ENCODE assay signal across 20 mouse cellular contexts in genomic region chr6:29859344-29859743, GRCm38 (mm10). TPM values are rescaled to one million over a fixed set of nuclear protein-coding genes. Genes with fewer than 3 reads are reported as not detected.
DNase-seq lines count a peak whose midpoint lies in the region; ATAC-seq lines count a peak whose summit lies in the region.
"Had no signal": no experiment of that assay in that cellular context is flagged by ENCODE, and none has a peak within 500 bp of the region (broad histone marks: within the 10 kb centered on the region; RNA-seq: fewer than 3 reads in every experiment).

No protein-coding gene starts in this region.

- H3K4me3 ChIP-seq in heart, embryonic 11.5 days (ENCODE audit: low read depth, low read length) = no peak overlapping the region
- no peak overlapping the region for H3K4me3 ChIP-seq in kidney, embryonic 16.5 days (ENCODE audit: low read length)
- H3K4me3 ChIP-seq in limb, embryonic 13.5 days = no peak overlapping the region
- H3K4me3 ChIP-seq: forebrain, embryonic 15.5 days; midbrain, embryonic 12.5 days; neural tube, embryonic 13.5 days had no signal

- intact Hi-C loops in heart, postnatal 36 days (cut with DNase I) = no loop called here

- 73% methylated on average over 4 of the region's 4 CpGs for WGBS in heart, embryonic 11.5 days (ENCODE audit: insufficient replicate concordance)
- 57% methylated on average over 4 of the region's 4 CpGs for WGBS in kidney, embryonic 16.5 days
- 31% methylated on average over 4 of the region's 4 CpGs for WGBS in limb, embryonic 13.5 days

- no peaks in the 10 kb centered on the region for H3K27me3 ChIP-seq in heart, embryonic 11.5 days (ENCODE audit: control insufficient read depth, insufficient read depth, low read length)
- no peaks in the 10 kb centered on the region for H3K27me3 ChIP-seq in kidney, embryonic 16.5 days (ENCODE audit: insufficient read depth, low read length)
- no peaks in the 10 kb centered on the region for H3K27me3 ChIP-seq in limb, embryonic 13.5 days
- H3K27me3 ChIP-seq: forebrain, embryonic 15.5 days; midbrain, embryonic 12.5 days; neural tube, embryonic 13.5 days had no signal

- no peaks in the 10 kb centered on the region for H3K9me3 ChIP-seq in heart, embryonic 11.5 days (replicated peaks; ENCODE audit: control insufficient read depth, low read length)
- no peaks in the 10 kb centered on the region for H3K9me3 ChIP-seq in kidney, embryonic 16.5 days (ENCODE audit: low read length)
- no peaks in the 10 kb centered on the region for H3K9me3 ChIP-seq in limb, embryonic 13.5 days
- H3K9me3 ChIP-seq: forebrain, embryonic 15.5 days; midbrain, embryonic 12.5 days had no signal

- DNase-seq in heart, postnatal 36 days = no peak
- DNase-seq in forelimb bud, embryonic 11.5 days (ENCODE audit: low read depth, low spot score) = peak; percentile 33
- no peak for DNase-seq in yolk sac, embryonic 10.5 days (ENCODE audit: low spot score)
- DNase-seq in layer of hippocampus, postnatal 25 days (ENCODE audit: extremely low spot score in 1 of 2, low spot score in 1 of 2) = no peak
- DNase-seq in gastrocnemius, adult 18-20 months (ENCODE audit: low spot score) = no peak
- DNase-seq: adrenal gland, postnatal 10 days; cerebellum, adult 11-12 months; cerebellum, postnatal 36 days; heart, adult 11 months; lung, adult 2 months; right cerebral cortex, postnatal 25 days; thymus, postnatal 4 days had no signal

- H3K36me3 ChIP-seq in heart, embryonic 11.5 days (ENCODE audit: control insufficient read depth, insufficient read depth, low read length) = no peaks in the 10 kb centered on the region
- H3K36me3 ChIP-seq in kidney, embryonic 16.5 days (ENCODE audit: insufficient read depth, low read length) = no peaks in the 10 kb centered on the region
- H3K36me3 ChIP-seq in limb, embryonic 13.5 days = peaks cover 7% of the 10 kb centered on the region
- H3K36me3 ChIP-seq: forebrain, embryonic 15.5 days; midbrain, embryonic 12.5 days had no signal

- no peak for ATAC-seq in heart, embryonic 11.5 days (replicated peaks; ENCODE audit: insufficient number of reproducible peaks, low FRiP score, low TSS enrichment)
- no peak; the same call in 1 of the 2 replicates for ATAC-seq in kidney, embryonic 16.5 days (ENCODE audit: low FRiP score, low TSS enrichment)
- peak; percentile 64; the same call in 1 of the 2 replicates for ATAC-seq in limb, embryonic 13.5 days (ENCODE audit: low FRiP score, low read depth)
- ATAC-seq: forebrain, embryonic 15.5 days; hindbrain, postnatal 0 days had no signal

- H3K9ac ChIP-seq in heart, embryonic 11.5 days (ENCODE audit: low read depth, low read length) = no peak overlapping the region
- H3K9ac ChIP-seq in kidney, embryonic 16.5 days (replicated peaks; ENCODE audit: low read length) = no peak overlapping the region
- H3K9ac ChIP-seq in limb, embryonic 13.5 days = no peak overlapping the region
- H3K9ac ChIP-seq: forebrain, embryonic 15.5 days; midbrain, embryonic 12.5 days; neural tube, embryonic 13.5 days had no signal

- H3K4me2 ChIP-seq in heart, embryonic 11.5 days = no peak overlapping the region
- no peak overlapping the region for H3K4me2 ChIP-seq in kidney, embryonic 16.5 days (replicated peaks; ENCODE audit: low read depth, low read length)
- peak overlapping the region; percentile 22; the same call in 1 of the 2 replicates for H3K4me2 ChIP-seq in limb, embryonic 13.5 days (replicated peaks)
- H3K4me2 ChIP-seq: forebrain, embryonic 15.5 days; midbrain, embryonic 12.5 days; neural tube, embryonic 13.5 days had no signal

- H3K27ac ChIP-seq in heart, embryonic 11.5 days (ENCODE audit: low read depth, low read length) = 0 out of 2 replicates have a peak overlapping the region, but pooled peaks have one; percentile 46
- peak overlapping the region; percentile 85 for H3K27ac ChIP-seq in kidney, embryonic 16.5 days (ENCODE audit: low read length)
- H3K27ac ChIP-seq in limb, embryonic 13.5 days = peak overlapping the region; percentile 49; the same call in 1 of the 2 replicates
- H3K27ac ChIP-seq: forebrain, embryonic 15.5 days; hindbrain, postnatal 0 days; macrophage; midbrain, embryonic 12.5 days; neural tube, embryonic 13.5 days had no signal

- H3K4me1 ChIP-seq in heart, embryonic 11.5 days (ENCODE audit: control insufficient read depth, insufficient read depth, low read length) = peaks cover 19% of the 10 kb centered on the region
- peaks cover 16% of the 10 kb centered on the region; the same call in 1 of the 2 replicates for H3K4me1 ChIP-seq in kidney, embryonic 16.5 days (ENCODE audit: insufficient read depth, low read length)
- H3K4me1 ChIP-seq in limb, embryonic 13.5 days = peaks cover 25% of the 10 kb centered on the region
- H3K4me1 ChIP-seq: forebrain, embryonic 15.5 days; midbrain, embryonic 12.5 days; neural tube, embryonic 13.5 days had no signal

RNA-seq across cellular contexts. Expression of gene Strip2, which starts 57.5 kb away (rescaled TPM):
- polyA plus RNA-seq in heart, embryonic 11.5 days (2014; fragmentation: Nextera tagmentation; extraction: Ambion mirVana) = 21.5 and 25.7 TPM in 2 replicates
- 10 to 100 TPM; 50.0 to 53.1 TPM for total RNA-seq in heart, postnatal 36 days (2021)
- polyA plus RNA-seq in kidney, embryonic 16.5 days (2015; fragmentation: Nextera tagmentation; extraction: Ambion mirVana) = 1.5 and 1.7 TPM in 2 replicates
- 2.7 and 3.7 TPM in 2 replicates for polyA plus RNA-seq in limb, embryonic 13.5 days (2015; fragmentation: Nextera tagmentation; extraction: Ambion mirVana)
- total RNA-seq in layer of hippocampus, postnatal 25 days (2021) = 10 to 100 TPM; 20.9 to 22.1 TPM
- total RNA-seq in gastrocnemius, adult 18-20 months (2021) = 1 to 10 TPM; 1.1 to 1.2 TPM

Comparison
In these comparisons a context has a peak if more than half of its experiments do, and no peak if none do; other contexts are left out.
1. RNA of gene Strip2, which starts 57.5 kb away (total RNA-seq): 50.0 to 53.1 TPM in heart, postnatal 36 days and 20.9 to 22.1 TPM in layer of hippocampus, postnatal 25 days; 1.1 to 1.2 TPM in gastrocnemius, adult 18-20 months; every median in the first group is over 10 times any median in the second.
2. Peak in every context shown above with its lines, with median percentiles within 50 percentile points of each other: H3K27ac ChIP-seq.